Mouse (Mus musculus) bone marrow macrophage, adult 2 months (primary cell): ENCODE data around the gene Ccdc181.

ENCODE experiments used
- CTCF ChIP-seq: IDR thresholded peaks from 2 replicates; pipeline ENCODE4 v1.5.1; 2012; ENCODE audit warnings: low read depth, mild to moderate bottlenecking, low read length, moderate library complexity
- POLR2A ChIP-seq: IDR thresholded peaks from 2 replicates; pipeline ENCODE4 v1.6.1; 2012; ENCODE audit warnings: mild to moderate bottlenecking, low read depth, low read length, borderline replicate concordance

DNA sequence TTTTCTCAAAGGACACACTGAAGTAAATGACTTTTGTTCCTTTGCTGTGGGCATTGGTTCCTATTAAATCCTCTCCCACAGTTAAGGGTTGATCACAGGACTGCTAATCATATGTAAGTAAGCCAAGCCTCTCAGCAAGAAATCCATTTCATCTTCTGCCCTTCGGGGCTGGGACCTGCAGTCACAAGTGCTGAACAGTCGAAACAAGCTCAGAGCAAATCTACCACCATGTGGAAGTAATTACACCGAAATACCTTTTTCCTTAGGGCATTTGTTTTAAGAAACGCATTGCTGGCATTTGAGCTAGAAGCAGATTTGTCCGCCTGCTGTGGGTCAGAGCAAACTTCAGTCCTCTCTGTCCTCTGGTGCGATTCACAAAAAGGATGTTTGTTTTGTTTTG is 1.7 kb upstream of the Ccdc181 start:
- TF ChIP-seq CTCF (no peak), POLR2A (no peak)
